Mouse (Mus musculus) heart, postnatal 0 days (tissue): Measurements from ENCODE around the gene Fam83c.

Experiments used
- CTCF ChIP-seq: IDR thresholded peaks from 2 replicates; pipeline ENCODE4 v1.5.1; 2016; ENCODE audit warnings: antibody characterized with exemption, control low read depth, low read depth
- EP300 ChIP-seq: IDR thresholded peaks from 2 replicates; pipeline ENCODE4 v1.6.1; 2016; ENCODE audit warnings: antibody characterized with exemption, low read depth

DNA sequence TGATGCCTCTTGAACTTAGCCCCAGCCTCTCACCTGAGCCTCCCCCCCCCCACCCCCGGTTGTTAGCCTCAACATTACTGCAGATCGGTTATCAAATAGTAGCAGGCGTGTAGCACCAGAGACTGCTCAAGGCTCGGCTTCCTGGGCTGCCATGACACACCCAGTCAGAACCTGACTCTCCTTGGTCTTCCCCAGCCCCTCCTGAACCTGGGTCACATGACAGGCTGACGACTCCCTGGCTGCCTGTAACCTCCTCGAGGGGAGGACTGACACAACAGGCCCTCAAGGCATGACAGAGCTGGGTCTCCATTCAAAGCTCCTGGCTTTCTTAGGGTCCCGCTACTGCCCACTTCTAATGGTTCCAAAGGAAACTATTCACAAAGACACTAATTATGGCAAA, 14.8 kb upstream of the Fam83c start:
- TF ChIP-seq CTCF (no peak), EP300 (no peak)
